Mouse (Mus musculus) frontal cortex, adult 2 months (tissue): ENCODE measurements around the gene Erc2. TPM values are rescaled to one million over a fixed set of nuclear protein-coding genes. Genes with fewer than 3 reads are reported as not detected.

Source experiments
- DNase-seq, 2 experiments: peaks; one replicate each; pipeline ENCODE4 v3.0.0; 2022; ENCODE audit warnings: low spot score in 1 of 2; ENCODE audit errors: extremely low spot score in 1 of 2
- polyA plus RNA-seq: library from polyadenylated mRNA; depleted of rRNA; stranded (reverse); fragments of >200 nt; gene quantifications from 2 replicates; pipeline ENCODE4 v1.2.3, GENCODE M21; 2012

Gene Erc2
- polyA plus RNA-seq, 1 experiment: 73.5 TPM

- DNase-seq: no peak
Observed at GRCm38 (mm10) chr14:28035013-28035412, 412.8 kb downstream of the Erc2 start.

GRCm38 (mm10) chr14:28043095-28043494 is 420.9 kb downstream of the Erc2 start:
- DNase-seq: no peak

DNA sequence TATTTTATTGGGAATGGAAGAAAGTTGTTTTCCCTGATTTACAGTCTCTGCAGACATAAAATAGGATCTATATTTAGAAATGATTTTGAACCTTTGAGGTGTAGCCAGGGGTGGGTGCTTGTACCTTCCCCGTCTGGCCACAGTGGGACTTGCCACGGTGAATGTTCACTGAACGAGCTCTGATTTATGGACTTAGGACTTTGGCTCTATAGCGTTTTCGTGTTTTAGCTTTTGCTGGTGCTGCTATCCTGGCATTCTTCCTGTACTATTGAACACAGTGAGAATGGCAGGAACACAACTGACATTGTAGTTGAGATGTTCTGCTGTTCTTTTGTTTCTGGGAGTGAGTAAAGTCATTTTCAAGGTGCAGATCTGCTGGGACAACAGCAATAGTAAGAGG is 429.4 kb downstream of the Erc2 start:
- DNase-seq: no peak

GRCm38 (mm10) chr14:28057159-28057884 is 435.1 kb downstream of the Erc2 start:
- no peak for DNase-seq

DNA sequence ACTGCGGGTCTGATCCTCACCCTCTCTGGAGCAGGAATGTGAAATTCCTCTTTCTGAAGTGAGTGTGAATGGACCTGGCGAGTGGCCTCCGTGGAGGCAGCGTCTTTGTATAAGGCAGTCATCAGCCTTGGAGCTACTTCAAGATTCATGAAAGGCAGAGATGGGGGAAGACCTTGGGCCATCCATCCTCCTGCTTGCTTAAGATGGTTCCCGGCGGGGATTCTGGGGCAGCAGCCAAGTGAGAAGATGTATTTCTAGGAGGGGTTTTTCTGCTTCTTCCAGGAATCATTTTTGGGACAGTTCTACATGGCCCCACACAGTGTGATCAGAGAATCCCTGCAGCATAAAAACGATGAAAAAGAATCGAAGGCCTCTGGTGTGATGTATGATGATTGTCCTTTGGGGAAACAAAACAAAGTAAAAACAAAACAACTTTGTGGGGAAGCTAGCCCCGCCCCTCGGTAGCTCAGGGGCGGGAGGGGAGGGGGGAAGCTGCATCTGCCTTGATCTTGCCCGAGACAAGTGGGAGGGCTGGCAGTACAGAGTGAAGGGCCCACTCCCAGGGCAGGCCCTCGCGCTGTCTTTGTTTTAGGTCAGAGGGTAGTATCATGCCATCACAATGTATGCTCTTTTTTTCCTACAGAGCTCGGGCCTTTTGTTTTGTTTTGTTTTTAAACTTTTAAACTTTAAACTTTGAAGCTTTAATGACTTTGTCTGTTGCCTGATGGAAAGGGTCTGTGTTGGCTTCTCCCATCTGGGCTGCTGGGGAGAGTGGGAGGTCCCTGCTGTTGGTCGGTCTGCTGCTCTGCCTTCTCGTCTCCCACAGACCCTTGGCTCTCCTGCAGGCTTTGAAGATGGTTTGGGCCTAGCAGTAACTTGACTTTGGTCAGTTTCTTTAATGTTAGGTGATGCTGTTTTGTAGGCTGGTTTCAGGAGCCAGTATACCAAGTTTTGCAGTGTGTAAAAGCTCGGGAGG is 435.9 kb downstream of the Erc2 start:
- DNase-seq: no peak

- peak in 1 of 2 experiments; percentile 41 for DNase-seq
Observed at GRCm38 (mm10) chr14:28060891-28061290, 438.7 kb downstream of the Erc2 start.

DNA sequence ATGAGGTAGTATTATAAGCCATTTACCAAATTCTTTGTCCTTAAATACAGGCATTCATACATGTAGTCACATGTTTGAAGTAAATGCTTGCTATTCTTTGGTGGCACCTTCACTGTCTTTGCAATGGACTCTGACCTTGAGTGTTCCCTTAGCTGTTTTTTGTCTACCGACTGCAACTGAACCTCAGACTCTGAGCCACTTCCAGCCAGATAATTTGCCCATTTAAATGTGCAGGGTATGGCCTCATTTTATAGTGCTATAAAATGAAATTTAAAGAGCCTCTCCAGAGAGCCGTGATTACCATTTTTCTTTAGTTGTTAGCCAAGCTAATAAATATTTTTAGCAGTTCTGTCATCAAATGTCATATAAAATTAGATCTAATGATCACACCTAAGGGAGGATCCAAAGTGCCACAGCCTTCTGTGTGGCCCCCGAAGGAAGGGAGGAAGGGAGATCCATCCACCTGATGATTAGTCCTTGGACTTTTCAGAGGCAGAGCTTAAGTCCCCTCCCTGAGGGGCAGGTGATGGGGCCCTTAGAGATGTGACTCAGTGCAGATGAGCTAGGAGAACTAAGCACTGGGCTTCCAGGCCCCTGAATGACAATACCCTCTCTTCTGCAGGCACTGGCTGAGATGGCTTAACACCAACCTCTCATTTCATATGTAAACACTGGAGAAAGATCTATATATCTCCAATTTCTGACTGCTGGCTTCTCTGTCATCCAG is 439.6 kb downstream of the Erc2 start:
- no peak for DNase-seq

DNA sequence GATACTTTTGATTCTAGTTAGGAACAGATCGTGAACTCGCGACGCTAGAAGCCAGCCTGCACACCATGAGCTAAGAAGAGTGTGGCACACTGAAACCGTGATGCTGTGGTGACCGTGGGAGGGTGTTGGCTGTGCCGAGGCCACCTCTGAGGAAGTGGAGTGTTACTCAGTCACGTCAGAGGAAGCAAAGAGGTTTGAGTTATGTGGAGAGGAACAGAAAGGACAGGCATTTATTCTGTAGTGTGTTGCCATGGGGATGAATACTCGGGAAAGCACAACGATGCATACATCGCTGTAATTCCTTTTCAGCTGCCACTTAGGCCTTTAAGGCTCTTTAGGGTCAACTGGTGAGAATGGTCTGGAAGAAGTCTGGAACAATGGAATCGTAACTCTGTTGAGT is 445.8 kb downstream of the Erc2 start:
- DNase-seq: peak in 1 of 2 experiments; percentile 57

- no peak for DNase-seq
Observed at GRCm38 (mm10) chr14:28069826-28070225, 447.6 kb downstream of the Erc2 start.

GRCm38 (mm10) chr14:28072561-28072960 is 450.3 kb downstream of the Erc2 start:
- DNase-seq: no peak

GRCm38 (mm10) chr14:28089636-28090443 is 467.6 kb downstream of the Erc2 start:
- peak in 1 of 2 experiments; percentile 17 for DNase-seq

- DNase-seq: no peak
Observed at GRCm38 (mm10) chr14:28091367-28091766, 469.1 kb downstream of the Erc2 start.

- no peak for DNase-seq
Observed at GRCm38 (mm10) chr14:28093214-28093613, 471.0 kb downstream of the Erc2 start.

GRCm38 (mm10) chr14:28093913-28094312 is 471.7 kb downstream of the Erc2 start:
- no peak for DNase-seq

DNA sequence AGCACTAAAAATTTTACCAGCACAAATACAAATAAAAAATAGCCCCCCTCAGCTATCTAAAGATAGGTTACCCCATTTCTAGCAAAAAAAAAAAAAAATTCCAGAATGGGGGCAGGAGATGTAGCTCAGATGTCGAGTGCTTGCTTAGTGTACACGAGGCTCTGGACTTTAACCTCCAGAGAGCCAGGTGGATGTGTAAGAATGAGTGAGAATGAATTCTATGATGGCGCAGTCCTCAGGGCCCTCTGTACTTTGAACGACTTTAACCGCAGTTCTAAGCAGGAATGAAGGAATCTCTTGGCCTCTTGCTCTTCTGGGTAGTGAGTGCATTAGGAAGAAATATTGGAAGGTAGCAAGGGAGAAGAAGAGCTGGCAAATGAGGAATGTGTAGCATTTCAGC is 476.9 kb downstream of the Erc2 start:
- no peak for DNase-seq

GRCm38 (mm10) chr14:28113121-28113520 is 490.9 kb downstream of the Erc2 start:
- no peak for DNase-seq

- DNase-seq: no peak
Observed at GRCm38 (mm10) chr14:28120851-28121250, 498.6 kb downstream of the Erc2 start.

- DNase-seq: no peak
Observed at GRCm38 (mm10) chr14:28126842-28127241, 504.6 kb downstream of the Erc2 start.

DNA sequence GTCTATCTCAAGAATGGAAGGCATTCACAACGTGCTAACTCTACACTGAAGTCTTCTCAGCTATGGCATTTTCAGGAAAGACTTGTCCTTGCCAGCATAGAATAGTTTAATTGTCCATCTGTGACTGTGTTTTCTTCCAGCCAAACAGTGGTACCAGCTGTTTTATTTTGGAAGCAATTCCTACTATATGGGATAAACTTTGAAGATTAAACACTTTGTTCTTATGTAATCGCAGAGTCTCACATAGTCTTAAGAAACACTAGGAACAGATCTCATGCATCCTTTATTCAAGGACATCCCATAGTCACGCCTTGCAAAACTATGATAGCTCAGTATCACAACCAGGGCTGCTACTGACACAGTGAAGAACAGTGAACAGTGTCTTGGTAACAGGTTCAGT is 506.8 kb downstream of the Erc2 start:
- peak in 1 of 2 experiments; percentile 24 for DNase-seq

DNA sequence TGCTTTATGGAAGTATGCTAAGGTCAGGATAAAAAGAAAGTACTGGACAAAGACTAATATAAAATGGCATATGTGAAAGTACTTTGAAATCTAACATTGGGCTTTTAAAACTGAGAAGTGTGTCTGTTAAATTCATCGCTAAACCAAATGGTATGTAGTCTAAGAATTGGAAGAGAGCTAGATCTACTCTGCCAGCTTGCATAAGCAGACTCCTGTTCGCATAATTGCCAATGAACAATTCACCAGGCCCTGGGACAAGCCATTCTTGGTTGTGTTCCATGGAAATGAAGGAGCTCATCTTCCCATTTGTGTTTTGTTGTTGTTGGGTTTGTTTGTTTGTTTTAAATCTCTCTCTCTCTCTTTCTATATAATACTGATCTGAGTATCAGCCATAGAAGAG is 521.8 kb downstream of the Erc2 start:
- no peak for DNase-seq
